9 mouse cellular contexts compared by ENCODE assay signal in genomic region chr8:10865941-10866513, GRCm38 (mm10).
A peak's percentile ranks its signal among the peaks of the same experiment; 100 is the strongest.
DNase-seq lines count a peak whose midpoint lies in the region; ATAC-seq and TF ChIP-seq lines count a peak whose summit lies in the region.
"Had no signal": no experiment of that assay in that cellular context is flagged by ENCODE, and none has a peak within 500 bp of the region (broad histone marks: within the 10 kb centered on the region; RNA-seq: fewer than 3 reads in every experiment).

No protein-coding gene starts in this region.

- no peak for TF ChIP-seq CTCF in intestine, postnatal 0 days (IDR thresholded peaks at IDR 0.05; ENCODE audit: low read depth)

- H3K4me1 ChIP-seq in midbrain, embryonic 16.5 days (ENCODE audit: control insufficient read depth, insufficient read depth, low read length), result peaks cover 10% of the 10 kb centered on the region
- H3K4me1 ChIP-seq in midbrain, embryonic 14.5 days (ENCODE audit: control insufficient read depth, insufficient read depth, low read length), result peaks cover 13% of the 10 kb centered on the region; the same call in 1 of the 2 replicates
- peaks cover 29% of the 10 kb centered on the region for H3K4me1 ChIP-seq in intestine, postnatal 0 days (replicated peaks; ENCODE audit: control insufficient read depth, insufficient read depth, low read length)
- H3K4me1 ChIP-seq in liver, embryonic 13.5 days (replicated peaks), result peaks cover 26% of the 10 kb centered on the region
- peaks cover 17% of the 10 kb centered on the region for H3K4me1 ChIP-seq in forebrain, embryonic 12.5 days

- peak overlapping the region; percentile 69 for H3K27ac ChIP-seq in midbrain, embryonic 16.5 days (ENCODE audit: low read length)
- H3K27ac ChIP-seq in midbrain, embryonic 14.5 days (replicated peaks; ENCODE audit: low read depth, low read length), result no peak overlapping the region
- H3K27ac ChIP-seq in intestine, postnatal 0 days (ENCODE audit: low read depth, low read length), result peak overlapping the region; percentile 84
- H3K27ac ChIP-seq in liver, embryonic 13.5 days, result peak overlapping the region; percentile 76
- H3K27ac ChIP-seq in forebrain, embryonic 12.5 days, result no peak overlapping the region

- no peaks in the 10 kb centered on the region for H3K27me3 ChIP-seq in midbrain, embryonic 16.5 days (ENCODE audit: control insufficient read depth, insufficient read depth, low read depth, low read length)
- no peaks in the 10 kb centered on the region for H3K27me3 ChIP-seq in midbrain, embryonic 14.5 days (ENCODE audit: control insufficient read depth, insufficient read depth, low read length)
- H3K27me3 ChIP-seq in intestine, postnatal 0 days (replicated peaks; ENCODE audit: control insufficient read depth, insufficient read depth, low read length), result no peaks in the 10 kb centered on the region
- H3K27me3 ChIP-seq in liver, embryonic 13.5 days, result peaks cover 13% of the 10 kb centered on the region; the same call in 1 of the 2 replicates
- peaks cover 7% of the 10 kb centered on the region; the same call in 1 of the 2 replicates for H3K27me3 ChIP-seq in forebrain, embryonic 12.5 days

- no peak overlapping the region for H3K4me3 ChIP-seq in midbrain, embryonic 16.5 days (ENCODE audit: low read depth, low read length)
- H3K4me3 ChIP-seq in midbrain, embryonic 14.5 days (replicated peaks; ENCODE audit: low read depth, low read length), result no peak overlapping the region
- no peak overlapping the region for H3K4me3 ChIP-seq in intestine, postnatal 0 days (ENCODE audit: low read depth, low read length)
- no peak overlapping the region for H3K4me3 ChIP-seq in liver, embryonic 13.5 days (replicated peaks)
- H3K4me3 ChIP-seq in forebrain, embryonic 12.5 days (replicated peaks), result no peak overlapping the region

- 75% methylated on average over 11 of the region's 11 CpGs for WGBS in midbrain, embryonic 16.5 days
- 79% methylated on average over 11 of the region's 11 CpGs for WGBS in midbrain, embryonic 14.5 days
- WGBS in intestine, postnatal 0 days, result 26% methylated on average over 11 of the region's 11 CpGs
- whole genome bisulfite sequencing in liver, embryonic 13.5 days (ENCODE audit: insufficient replicate concordance), result 13% methylated on average over 11 of the region's 11 CpGs
- 74% methylated on average over 11 of the region's 11 CpGs for WGBS in forebrain, embryonic 12.5 days

- H3K9ac ChIP-seq in midbrain, embryonic 16.5 days (ENCODE audit: low read depth, low read length), result no peak overlapping the region
- H3K9ac ChIP-seq in midbrain, embryonic 14.5 days (replicated peaks; ENCODE audit: low read length), result no peak overlapping the region
- H3K9ac ChIP-seq in intestine, postnatal 0 days (ENCODE audit: low read depth, low read length), result no peak overlapping the region
- no peak overlapping the region; the same call in 1 of the 2 replicates for H3K9ac ChIP-seq in liver, embryonic 13.5 days
- no peak overlapping the region for H3K9ac ChIP-seq in forebrain, embryonic 12.5 days

- no peaks in the 10 kb centered on the region for H3K36me3 ChIP-seq in midbrain, embryonic 16.5 days (ENCODE audit: control insufficient read depth, insufficient read depth, low read length)
- H3K36me3 ChIP-seq in midbrain, embryonic 14.5 days (ENCODE audit: control insufficient read depth, insufficient read depth, low read length), result no peaks in the 10 kb centered on the region
- H3K36me3 ChIP-seq in intestine, postnatal 0 days (ENCODE audit: control insufficient read depth, insufficient read depth), result no peaks in the 10 kb centered on the region
- no peaks in the 10 kb centered on the region for H3K36me3 ChIP-seq in liver, embryonic 13.5 days
- no peaks in the 10 kb centered on the region for H3K36me3 ChIP-seq in forebrain, embryonic 12.5 days (replicated peaks)

- ATAC-seq in midbrain, embryonic 16.5 days, result no peak
- no peak for ATAC-seq in midbrain, embryonic 14.5 days (ENCODE audit: low FRiP score, low TSS enrichment)
- ATAC-seq in intestine, postnatal 0 days, result peak; percentile 84
- peak; percentile 79 for ATAC-seq in liver, embryonic 13.5 days (ENCODE audit: low read depth)
- ATAC-seq in forebrain, embryonic 12.5 days (ENCODE audit: low FRiP score), result no peak

- H3K9me3 ChIP-seq in midbrain, embryonic 16.5 days (replicated peaks; ENCODE audit: control insufficient read depth, low read length, poor library complexity, severe bottlenecking), result no peaks in the 10 kb centered on the region
- no peaks in the 10 kb centered on the region for H3K9me3 ChIP-seq in midbrain, embryonic 14.5 days (ENCODE audit: control insufficient read depth, low read length)
- H3K9me3 ChIP-seq in intestine, postnatal 0 days (ENCODE audit: control insufficient read depth), result no peaks in the 10 kb centered on the region
- H3K9me3 ChIP-seq in liver, embryonic 13.5 days (replicated peaks), result no peaks in the 10 kb centered on the region
- no peaks in the 10 kb centered on the region for H3K9me3 ChIP-seq in forebrain, embryonic 12.5 days

- no peak overlapping the region for H3K4me2 ChIP-seq in midbrain, embryonic 16.5 days (ENCODE audit: low read length)
- H3K4me2 ChIP-seq in midbrain, embryonic 14.5 days (ENCODE audit: low read length), result no peak overlapping the region
- H3K4me2 ChIP-seq in intestine, postnatal 0 days (replicated peaks; ENCODE audit: low read depth), result peak overlapping the region; percentile 22
- H3K4me2 ChIP-seq in liver, embryonic 13.5 days, result 0 out of 2 replicates have a peak overlapping the region, but pooled peaks have one; percentile 24
- no peak overlapping the region for H3K4me2 ChIP-seq in forebrain, embryonic 12.5 days
- H3K4me2 ChIP-seq: heart, embryonic 11.5 days had no signal

- no peak for DNase-seq in midbrain, embryonic 14.5 days
- DNase-seq in liver, embryonic 13.5 days, result no peak
- no peak for DNase-seq in right cerebral cortex, postnatal 10 days (ENCODE audit: low spot score in 2 of 2)
- DNase-seq in layer of hippocampus, adult 9-10 months (ENCODE audit: low spot score), result no peak
- DNase-seq: left cerebral cortex, postnatal 4 days had no signal

Comparison
In these comparisons a context has a peak if more than half of its experiments do, and no peak if none do; other contexts are left out.
1. H3K27ac ChIP-seq: peak in midbrain, embryonic 16.5 days (single experiment), intestine, postnatal 0 days (single experiment) and liver, embryonic 13.5 days (single experiment); none in midbrain, embryonic 14.5 days (single experiment) and forebrain, embryonic 12.5 days (single experiment).
2. ATAC-seq: peak in intestine, postnatal 0 days (single experiment) and liver, embryonic 13.5 days (single experiment); none in midbrain, embryonic 16.5 days (single experiment), midbrain, embryonic 14.5 days (single experiment) and forebrain, embryonic 12.5 days (single experiment).
3. H3K4me2 ChIP-seq: peak in intestine, postnatal 0 days (single experiment) and liver, embryonic 13.5 days (single experiment); none in midbrain, embryonic 16.5 days (single experiment), midbrain, embryonic 14.5 days (single experiment) and forebrain, embryonic 12.5 days (single experiment).